Mouse (Mus musculus) urinary bladder, postnatal 25 days (tissue): Measurements from ENCODE around the gene Mov10l1.

Experiments
- DNase-seq: peaks from one replicate; pipeline ENCODE4 v3.0.0; 2022; ENCODE audit warnings: low spot score

Gene Mov10l1

DNA sequence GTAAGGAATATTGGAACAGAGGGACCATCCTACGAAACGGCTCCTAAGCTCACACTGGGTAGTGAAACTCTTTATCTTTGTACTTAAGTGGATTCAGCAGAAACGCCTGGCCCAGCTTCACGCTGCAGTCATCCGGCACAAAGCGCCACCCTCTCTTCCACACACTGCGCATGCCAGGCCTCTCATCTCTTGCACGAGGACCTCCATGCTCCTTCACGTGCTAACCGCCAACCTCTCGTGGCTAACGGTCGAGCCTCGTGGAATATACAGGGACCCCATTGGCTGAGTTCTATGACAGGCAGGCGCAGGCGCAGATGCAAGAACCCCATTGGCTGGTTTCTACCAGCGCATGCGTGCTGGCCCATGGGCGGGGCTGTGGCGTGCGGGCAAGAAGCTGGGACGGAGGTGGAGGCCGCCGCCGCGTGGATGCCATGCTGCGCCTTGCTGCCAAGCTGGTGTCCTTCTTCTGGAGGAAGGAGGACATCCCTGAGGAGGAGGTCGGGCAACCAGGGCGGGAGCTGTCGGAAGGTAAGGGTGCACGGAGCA is at the start of gene Mov10l1:
TSS of gene Mov10l1 (plus strand) at position 376 of the 546 bp plus-strand sequence.
- no peak for DNase-seq

DNA sequence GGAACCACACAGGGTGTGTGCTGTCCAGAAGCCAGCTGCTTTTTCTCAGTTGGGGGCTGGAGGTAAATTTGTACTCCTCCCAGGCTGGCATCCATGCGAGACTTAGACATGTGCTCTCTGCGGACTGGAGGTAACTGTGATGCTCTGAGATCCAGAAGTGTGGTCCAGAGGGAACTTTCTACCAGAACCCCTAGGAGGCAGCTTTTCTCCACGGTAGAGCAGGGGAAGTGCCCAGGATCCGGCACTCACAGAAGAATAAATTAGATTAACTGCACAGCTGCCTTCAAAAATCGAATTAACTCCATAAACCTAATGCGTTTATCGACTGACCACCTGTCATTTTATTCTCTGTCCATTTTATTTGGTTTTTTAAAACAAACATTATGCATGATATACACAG is 48.6 kb upstream of the Mov10l1 start:
- DNase-seq = no peak

DNA sequence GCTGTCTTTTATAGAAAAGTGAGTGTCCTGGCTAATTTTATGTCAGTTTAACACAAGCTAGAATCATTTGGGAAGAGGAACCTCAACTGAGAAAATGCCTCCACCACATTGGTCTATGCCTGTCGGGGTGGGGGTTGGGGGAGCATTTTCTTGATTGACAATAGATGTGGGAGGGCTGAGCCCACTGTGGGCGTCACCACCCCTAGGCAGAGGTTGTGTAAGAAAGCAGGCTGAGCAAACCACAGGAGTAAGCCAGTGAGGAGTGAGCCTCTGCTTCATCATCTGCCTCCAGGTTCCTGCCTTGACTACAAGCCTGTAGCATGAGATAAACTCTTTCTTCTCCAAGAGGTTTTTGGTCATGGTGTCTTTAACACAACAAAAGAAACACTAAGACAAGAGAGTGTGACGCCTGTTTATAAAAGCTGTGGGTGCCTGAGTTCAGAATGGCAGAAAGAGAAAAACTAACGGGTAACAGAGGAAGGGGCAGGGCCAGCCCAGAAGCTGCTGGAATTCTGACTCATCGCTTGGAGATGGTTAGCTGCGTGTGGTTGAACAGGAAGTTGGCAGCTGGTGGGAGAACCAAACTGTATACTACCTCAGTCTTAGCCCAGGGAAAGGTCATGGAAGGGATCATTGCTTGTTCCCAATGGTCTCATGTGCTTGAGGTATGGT is 46.0 kb upstream of the Mov10l1 start:
- no peak for DNase-seq

DNA sequence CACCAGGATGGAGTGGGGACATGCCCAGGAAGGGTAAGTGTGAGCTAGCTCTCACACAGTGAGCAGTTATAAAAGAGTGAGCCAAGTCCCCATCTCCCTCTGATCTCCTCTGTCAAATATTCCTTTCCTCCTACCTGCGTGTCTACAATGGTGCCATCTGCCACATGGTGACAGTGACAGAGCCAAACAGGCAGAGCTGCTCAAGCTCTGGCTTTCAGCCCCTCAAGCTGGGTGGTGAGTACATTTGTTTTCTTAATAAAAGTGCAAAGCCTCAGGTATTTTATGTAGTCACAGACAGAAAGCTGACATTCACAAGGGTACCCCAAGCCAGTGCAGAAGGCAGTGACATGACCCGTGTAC is 45.4 kb upstream of the Mov10l1 start:
- no peak for DNase-seq

DNA sequence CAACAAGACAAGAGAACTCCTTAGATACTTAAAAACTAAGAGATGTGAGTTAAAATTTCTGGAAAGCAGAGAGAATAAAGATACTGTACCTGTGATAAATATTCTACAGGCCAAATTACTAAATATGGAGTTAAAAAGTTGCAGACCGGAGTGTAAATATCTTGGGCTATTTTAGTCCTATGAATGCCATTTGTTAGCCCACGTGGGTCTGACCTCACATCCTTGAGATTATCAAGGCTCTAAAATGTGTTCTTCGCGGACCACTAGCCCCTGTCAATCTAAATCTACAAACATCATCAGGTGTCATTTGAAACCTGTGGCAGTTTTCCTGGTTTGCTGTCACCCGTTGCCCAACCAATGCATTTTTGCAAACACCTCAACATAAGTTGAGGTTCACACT is 39.9 kb upstream of the Mov10l1 start:
- no peak for DNase-seq

DNA sequence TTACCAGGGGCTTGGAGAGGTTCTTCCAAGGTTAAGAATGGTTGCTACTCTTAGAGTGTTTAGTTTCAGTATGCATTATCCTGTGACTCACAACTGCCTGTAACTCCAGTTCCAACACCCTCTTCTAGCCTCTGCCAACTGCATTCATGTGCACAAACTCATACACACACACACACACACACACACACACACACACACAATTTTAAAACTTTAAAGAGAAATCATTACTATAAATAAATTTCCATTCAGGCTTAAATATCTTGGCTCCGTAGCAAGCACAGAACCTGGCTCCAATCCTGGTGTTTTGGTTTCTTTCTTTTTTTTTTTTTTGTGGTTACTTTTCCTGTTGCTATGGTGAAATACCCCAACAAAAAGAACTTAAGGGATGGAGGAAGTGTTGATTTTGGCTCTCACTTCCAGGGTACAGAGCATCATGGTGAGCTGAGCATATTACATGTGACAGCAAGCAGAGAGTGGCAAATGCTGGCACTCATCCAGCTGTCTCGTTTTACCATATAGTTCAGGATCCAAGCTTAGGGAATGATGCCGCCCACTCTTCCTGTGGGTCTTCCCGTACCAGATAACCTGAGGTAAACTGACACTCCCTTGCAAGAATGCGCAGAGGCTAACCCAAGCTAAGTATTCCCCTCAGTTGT is 38.7 kb upstream of the Mov10l1 start:
- DNase-seq = no peak

DNA sequence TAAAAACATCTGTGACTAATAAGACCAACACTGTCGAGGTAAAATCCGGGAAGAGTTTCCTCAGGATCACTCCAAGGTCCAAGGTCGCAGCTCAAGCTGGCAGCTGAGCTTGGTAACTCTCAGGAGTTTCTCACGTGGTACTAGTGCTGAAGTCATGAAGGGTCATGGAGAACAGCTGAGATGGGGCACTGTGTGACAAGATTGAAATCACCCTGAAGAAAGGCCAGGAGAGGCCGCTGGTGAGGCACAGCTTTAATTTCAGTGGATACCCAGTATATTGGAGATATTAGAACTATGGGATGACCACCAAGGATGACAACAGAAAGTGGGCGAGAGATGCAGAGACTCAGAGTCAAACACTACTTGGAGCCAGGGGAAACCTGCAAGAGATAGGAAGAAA is 35.9 kb upstream of the Mov10l1 start:
- no peak for DNase-seq

DNA sequence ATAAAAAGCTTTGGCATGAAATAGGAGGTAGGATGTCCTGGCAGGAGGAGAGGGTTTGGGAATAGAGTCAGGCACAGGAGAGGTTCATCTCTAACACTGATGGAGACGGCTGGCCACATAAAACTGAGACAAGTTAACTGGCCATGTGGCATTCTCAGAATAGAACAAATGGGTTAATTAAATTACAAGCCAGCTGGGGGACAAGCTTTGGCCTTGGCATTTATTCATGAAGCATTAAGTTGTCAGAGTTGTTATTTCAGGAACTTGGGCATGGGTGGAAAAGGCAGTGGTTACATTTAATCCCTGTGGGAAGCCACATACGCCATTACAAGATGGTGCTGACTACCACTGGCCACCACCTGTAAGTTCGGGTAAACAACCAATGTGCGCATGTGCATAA is 31.5 kb upstream of the Mov10l1 start:
- no peak for DNase-seq

DNA sequence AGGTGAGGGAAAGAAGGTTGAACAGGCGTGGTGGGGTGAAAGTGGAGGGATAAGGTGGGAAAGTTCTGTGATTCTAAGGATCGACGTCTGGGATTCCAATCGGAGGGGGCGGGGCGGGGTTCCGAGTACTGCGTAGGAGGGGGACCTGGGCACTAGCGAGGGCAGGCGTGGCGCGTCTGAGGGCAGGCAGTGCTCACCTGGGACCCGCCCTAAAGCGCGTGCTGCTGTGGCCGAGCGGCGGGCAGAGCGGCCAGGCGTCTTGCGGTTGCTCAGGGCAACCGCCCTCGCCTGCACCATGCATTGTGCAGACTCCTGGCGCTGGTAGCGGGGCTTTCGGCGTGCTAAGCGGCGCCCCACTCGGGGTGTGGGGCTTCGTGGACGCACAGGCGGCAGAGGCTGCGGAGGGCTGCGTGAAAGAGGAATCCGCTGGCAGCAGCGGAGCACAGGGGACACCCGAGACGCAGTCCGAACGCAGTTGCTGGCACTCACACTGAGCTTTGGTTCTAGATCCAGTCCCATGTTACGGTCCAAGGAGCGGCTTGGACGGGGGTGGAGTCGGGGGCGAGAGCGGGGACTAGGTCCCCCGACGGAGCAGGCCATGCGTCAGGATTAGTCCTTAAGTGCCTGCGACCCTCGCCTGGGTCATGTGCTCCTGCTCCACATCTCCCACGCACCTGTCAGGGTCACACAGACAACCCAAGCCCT is 28.2 kb upstream of the Mov10l1 start, which contains the start of gene Ttll8:
TSS of gene Ttll8 (minus strand) at position 51 of the 705 bp plus-strand sequence.
- peak; percentile 14 for DNase-seq

DNA sequence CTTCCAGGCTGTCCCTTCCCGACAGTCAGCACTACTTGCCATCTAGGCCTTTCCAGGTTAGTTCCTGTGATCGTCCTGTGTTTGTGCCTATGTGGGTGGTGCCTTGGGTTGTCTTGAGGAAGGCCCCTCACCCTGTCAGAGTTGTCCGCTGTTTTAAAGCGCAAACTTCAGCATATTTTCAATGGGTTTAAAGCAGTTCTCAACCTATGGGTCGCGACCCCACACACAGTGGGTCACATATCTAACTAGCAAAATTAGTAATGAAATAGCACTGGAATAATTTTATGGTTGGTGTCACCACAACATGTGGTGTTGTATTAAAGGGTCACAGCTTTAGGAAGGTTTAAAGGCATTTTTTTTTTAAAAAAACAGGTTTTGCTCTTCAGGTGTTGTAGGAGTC is 27.4 kb upstream of the Mov10l1 start:
- DNase-seq = no peak

DNA sequence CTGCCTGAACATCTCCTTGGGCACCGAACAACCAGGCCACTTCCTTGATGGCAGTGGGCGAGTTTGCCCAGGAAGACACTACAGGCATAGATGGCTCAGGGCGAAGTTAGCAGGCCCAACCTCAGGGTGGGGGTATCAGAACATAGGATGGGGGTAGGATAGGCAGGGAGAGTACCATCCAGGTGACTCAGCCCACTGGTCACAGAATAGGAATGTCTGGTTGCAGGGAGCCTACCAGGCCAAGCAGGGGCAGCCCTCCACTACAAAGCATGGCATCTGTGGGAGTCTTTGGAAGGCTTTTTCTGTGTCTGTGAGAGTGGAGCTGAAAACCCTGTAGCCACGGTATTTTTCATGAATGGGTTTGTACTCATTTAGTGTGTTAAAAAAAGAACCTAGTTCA is 25.2 kb upstream of the Mov10l1 start:
- no peak for DNase-seq

DNA sequence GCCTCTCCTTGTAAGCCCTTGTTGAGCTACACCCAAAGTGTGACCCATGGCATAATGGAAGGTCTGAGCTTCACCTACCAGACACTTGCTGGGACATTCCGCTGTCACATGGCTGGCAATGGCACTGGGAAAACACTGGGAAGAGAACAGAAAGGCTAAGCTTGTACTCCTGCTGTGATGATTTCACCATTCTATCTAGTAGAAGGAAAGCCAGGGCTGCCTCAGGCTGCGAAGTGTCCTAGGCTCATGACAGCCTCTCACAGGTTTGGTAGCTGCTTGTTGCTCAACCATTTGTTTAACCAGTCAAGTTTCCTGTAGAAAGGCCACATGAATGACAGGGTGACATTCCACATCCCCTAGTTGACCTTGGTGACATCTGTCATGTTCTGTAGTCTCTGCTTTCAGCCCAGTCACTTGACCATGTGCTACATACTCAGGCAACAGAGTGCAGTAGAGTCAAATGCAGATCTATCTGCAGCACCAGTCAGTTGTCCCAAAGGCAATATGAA is 18.6 kb upstream of the Mov10l1 start:
- no peak for DNase-seq

DNA sequence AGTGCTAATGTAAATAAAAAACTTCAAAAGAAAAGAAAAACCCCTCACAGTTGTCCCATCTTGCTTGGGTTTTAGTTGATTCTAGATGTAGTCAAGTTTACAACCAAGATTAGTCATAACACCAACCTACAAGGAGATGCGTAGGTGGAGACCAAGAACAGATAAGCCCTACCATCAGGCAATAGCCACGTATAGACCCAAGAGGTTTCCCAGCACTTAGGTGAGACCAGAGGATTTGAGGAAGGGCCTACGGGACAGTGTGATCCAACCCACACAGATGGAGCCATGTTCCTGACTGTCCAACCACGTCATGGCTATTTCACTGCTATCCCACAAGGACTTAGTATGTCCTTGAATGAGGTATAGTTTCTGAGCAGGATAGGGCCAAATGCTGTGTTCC is 10.4 kb upstream of the Mov10l1 start:
- no peak for DNase-seq

DNA sequence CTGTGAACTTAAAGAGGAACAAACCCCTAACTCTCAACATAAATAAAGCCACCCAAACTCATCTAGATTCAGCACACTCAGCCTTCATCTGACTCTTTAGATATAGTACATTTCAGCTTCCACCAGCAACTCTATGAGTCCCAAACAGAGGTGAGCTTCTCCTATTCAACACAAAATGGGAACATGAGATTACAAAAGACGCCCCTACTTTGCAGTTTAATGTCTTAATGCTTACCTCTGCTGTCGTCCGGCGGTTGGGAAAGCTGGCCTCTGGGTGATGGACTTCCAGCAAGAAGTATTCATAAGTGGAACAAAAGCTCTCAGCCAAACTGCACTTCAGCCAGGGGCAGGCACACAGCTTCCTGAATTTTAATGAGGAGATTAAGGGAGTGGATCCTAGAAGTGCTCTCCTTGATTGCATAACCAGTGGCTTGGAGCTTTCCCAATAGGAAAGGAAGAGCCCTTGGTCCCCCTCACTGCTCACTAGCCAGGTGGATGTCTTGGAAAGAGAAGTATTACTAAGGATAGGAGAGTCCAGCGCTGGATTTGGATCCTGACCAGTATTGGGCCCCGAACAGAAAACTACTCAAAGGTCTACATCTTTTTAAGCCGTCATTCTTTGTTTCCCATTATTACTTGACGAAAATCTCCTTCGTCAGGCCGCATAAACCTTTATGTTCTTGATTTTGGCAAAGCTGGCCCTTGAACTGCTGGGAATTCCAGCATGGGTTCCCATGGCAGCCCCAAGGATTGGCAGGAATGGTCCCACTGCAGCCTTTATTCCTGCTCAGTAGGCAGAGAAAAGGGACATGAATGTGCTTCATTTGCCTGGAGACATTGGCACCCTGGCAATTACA is 4.2 kb upstream of the Mov10l1 start, which contains the start of gene Mlc1:
TSS of gene Mlc1 (minus strand) at position 727 of the 857 bp plus-strand sequence.
- DNase-seq = no peak

DNA sequence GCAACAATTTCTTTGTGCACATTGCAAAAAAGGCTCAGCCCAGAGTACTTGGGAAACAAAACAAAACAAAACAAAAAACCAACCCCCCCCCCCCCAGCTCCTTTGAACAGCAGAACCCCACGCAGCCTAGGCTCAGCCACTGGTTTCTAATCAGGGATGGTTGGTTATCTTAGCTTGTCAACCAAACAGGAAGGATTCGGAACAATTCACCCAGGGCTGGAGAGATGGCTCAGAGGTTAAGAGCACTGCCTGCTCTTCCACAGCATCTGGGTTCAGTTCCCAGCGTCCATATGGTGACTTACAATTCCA is 3.6 kb upstream of the Mov10l1 start:
- no peak for DNase-seq

DNA sequence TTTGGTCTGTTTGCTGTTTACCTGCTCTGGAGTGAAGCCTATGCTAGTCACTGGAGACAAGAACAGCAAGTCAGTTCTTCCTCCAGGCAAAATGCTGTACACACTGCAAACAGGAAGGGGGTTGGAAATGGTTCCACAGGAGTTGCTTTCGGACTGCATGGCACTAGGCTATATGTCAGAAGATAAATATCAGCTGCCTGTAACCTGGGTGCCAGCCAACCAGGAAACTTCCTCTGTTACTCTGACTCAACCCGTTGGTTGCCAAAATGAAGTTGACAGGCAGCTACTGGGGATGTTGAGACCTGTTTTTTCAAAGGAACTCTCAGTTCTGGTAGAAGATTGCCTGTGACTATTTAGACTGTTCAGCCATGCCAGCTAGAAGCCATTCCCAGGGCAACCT is 6.5 kb downstream of the Mov10l1 start:
- DNase-seq = peak; percentile 13

DNA sequence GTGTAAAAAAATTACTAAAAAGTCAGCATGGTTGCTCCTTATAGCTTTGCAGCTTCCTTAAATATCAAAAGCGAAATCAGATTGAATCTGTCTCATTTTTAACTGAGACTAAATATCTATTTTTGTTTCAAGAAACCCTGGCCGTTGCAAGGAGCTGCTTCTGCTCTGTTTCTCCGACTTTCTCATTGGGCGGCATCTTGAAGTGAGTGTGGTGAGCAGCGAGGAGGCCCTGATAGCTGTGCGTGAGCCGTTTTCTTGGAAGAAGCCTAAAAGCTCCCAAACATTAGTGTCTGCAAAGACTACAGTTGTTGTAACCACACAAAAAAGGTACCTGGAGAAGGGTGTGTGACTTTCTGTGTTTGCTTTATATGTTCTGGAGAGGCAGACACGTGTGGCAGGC is 15.9 kb downstream of the Mov10l1 start:
- DNase-seq = no peak

DNA sequence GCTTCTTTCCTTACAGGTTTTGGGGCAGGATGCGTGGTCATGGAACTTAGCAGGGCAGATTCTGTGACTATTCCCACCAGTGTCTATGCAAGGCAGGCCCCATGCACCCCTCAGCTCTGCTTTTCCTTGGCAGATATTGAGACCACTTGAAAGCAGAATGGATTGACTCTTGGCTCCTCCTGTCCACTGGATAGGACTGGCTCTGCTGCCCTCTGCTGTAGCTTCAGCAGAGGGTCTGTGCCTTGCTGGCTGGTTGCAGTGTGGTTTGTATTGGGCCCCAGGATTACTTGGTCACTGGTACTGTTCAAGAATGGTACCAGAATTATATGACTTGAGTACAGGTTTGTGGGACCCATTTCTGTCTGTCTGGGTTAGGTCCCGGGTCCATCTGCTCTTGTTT is 16.4 kb downstream of the Mov10l1 start:
- DNase-seq = no peak

DNA sequence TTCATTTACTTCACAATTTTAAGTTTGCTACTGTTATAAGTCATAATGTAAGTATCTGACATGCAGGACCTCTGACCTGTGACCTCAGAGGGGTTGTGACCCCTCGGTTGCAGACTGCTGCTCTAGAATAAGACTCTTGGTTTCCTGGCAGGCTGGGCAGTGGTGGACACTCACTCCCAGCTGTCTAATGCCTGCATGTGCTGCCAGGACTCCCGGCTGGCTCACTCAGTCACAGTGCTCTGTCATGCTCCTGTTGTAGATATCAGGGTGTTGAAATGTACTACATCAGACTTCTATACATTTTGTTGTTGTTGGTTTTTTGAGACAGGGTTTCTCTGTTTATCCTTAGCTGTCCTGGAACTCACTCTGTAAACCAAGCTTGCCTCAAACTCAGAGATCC is 17.7 kb downstream of the Mov10l1 start:
- DNase-seq = no peak

DNA sequence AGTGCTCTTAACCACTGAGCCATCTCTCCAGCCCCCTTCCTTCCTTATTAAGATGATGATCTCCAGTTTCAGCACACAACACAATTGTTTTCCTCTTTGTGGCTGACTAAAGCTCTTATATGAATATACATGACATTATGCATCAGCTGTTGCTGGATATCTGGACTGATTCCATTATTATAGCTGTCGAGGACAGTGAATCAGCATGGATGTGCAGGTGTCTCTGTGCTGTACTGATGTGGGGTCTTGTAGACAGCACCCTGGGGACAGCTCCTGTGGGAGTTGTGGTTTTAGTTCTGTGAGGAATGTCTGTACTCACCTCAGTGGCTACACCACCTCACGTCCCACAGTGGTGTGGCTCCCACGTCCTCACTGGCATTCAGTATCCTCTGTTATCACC is 18.5 kb downstream of the Mov10l1 start:
- no peak for DNase-seq

DNA sequence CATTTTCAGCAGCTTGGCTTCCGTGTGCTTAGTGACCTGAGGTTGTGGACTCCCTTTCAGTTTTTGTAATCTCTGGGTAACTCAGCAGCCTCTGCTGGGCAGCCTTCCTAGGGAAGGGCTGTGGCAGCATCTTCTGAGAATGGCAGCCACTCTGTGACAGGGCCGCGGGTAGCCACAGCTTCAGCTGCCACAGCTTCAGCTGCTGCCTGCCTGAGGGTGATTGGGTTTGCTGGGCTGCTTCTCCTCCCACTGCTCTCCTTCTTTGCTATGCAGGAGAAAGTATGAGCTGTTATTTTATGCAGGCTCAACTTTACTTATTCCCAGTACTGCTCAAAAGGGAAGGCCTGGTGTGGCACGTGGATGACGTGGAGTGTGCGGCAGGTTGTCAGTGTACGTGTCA is 24.3 kb downstream of the Mov10l1 start:
- no peak for DNase-seq

DNA sequence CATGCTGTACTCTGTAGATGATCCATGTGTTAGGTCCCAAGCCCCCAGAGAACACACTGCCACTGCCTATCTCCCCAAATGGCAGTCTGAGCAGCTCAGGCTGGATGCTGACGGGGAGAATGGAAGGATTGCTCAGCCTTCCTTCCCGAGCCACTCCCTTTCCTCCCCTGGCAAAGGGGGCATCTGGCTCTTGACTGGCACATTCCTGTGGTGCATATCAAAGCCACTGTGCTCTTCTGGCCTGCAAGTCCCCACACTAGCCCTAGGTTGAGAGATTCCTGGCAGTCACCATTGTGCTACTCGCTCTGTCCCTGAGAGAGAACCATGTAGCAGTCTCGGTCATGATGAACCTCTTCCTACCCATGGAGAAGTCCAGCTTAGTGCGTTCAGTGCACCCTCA is 25.1 kb downstream of the Mov10l1 start:
- no peak for DNase-seq
